Mouse (Mus musculus) embryonic facial prominence, embryonic 13.5 days (tissue): ENCODE results near the gene Tubb2a. TPM values are rescaled to one million over a fixed set of nuclear protein-coding genes. Genes with fewer than 3 reads are reported as not detected.
A peak's percentile ranks its signal among the peaks of the same experiment; 100 is the strongest.

Source experiments
- ATAC-seq: fragments of 200-750 bp; cut with Nextera tagmentation; 2 replicates; pipeline ENCODE4 v1.8.0; 2017; ENCODE audit warnings: low read depth; ENCODE audit not compliant: insufficient number of reproducible peaks, insufficient read depth, low FRiP score, low TSS enrichment
- H3K27ac ChIP-seq: fragments of 300-500 bp; sonication (generic); 2 replicates; pipeline ENCODE4 v1.5.1; 2015; ENCODE audit warnings: moderate library complexity, mild to moderate bottlenecking, inconsistent platforms
- H3K27me3 ChIP-seq: fragments of 300-500 bp; sonication (generic); 2 replicates; pipeline ENCODE4 v1.6.1; 2015; ENCODE audit warnings: mild to moderate bottlenecking, inconsistent platforms
- H3K36me3 ChIP-seq: fragments of 300-500 bp; sonication (generic); 2 replicates; pipeline ENCODE4 v1.6.1; 2015; ENCODE audit warnings: mild to moderate bottlenecking, inconsistent platforms
- H3K4me1 ChIP-seq: fragments of 300-500 bp; sonication (generic); 2 replicates; pipeline ENCODE4 v1.6.1; 2015; ENCODE audit warnings: inconsistent platforms
- H3K4me2 ChIP-seq: fragments of 300-500 bp; sonication (generic); 2 replicates; pipeline ENCODE4 v1.6.1; 2015; ENCODE audit warnings: moderate library complexity, mild to moderate bottlenecking, inconsistent platforms
- H3K4me3 ChIP-seq: fragments of 300-500 bp; sonication (generic); 2 replicates; pipeline ENCODE4 v1.5.1; 2015; ENCODE audit warnings: mild to moderate bottlenecking, inconsistent platforms
- H3K9ac ChIP-seq: fragments of 300-500 bp; sonication (generic); 2 replicates; pipeline ENCODE4 v1.6.1; 2015; ENCODE audit warnings: mild to moderate bottlenecking, inconsistent platforms
- H3K9me3 ChIP-seq: fragments of 300-500 bp; sonication (generic); 2 replicates; pipeline ENCODE4 v1.6.1; 2016; ENCODE audit warnings: inconsistent platforms
- WGBS: fragments of 180-500 bp; shearing (Covaris S2); methylation state at CpG from one replicate; pipeline ENCODE4 v1.1.7; 2015; ENCODE audit warnings: mixed read lengths; 5-methylcytosine and 5-hydroxymethylcytosine counted together
- polyA plus RNA-seq: library from polyadenylated mRNA; unstranded; fragments of >200 nt; fragmentation: Nextera tagmentation; extraction: Ambion mirVana; gene quantifications from 2 replicates; pipeline ENCODE4 v1.2.1, GENCODE M21; 2015

Tubb2a gene
- 133 and 136 TPM in 2 replicates for polyA plus RNA-seq

GRCm38 (mm10) chr13:34077492-34078271, at the start of gene Tubb2a:
TSS of gene Tubb2a (minus strand) at chr13:34078007.
- Histone ChIP-seq H3K4me1 (peaks cover 18% of the 10 kb centered on the region), H3K4me3 (peak within 1 kb of the TSS; percentile 71), H3K9ac (peak within 1 kb of the TSS; percentile 82), H3K27ac (peak within 1 kb of the TSS; percentile 64), H3K36me3 (peaks cover 9% of the 10 kb centered on the region), H3K9me3 (no peaks in the 10 kb centered on the region), H3K4me2 (peak within 1 kb of the TSS; percentile 86), H3K27me3 (no peaks in the 10 kb centered on the region)
- under 1% methylated on average over 45 of the region's 45 CpGs for WGBS
- ATAC-seq, result peak; percentile 89

- no peak overlapping the region for H3K9ac ChIP-seq
- H3K4me3 ChIP-seq, result no peak overlapping the region
- H3K36me3 ChIP-seq, result peaks cover 11% of the 10 kb centered on the region; the same call in 1 of the 2 replicates
- no peaks in the 10 kb centered on the region for H3K9me3 ChIP-seq
- ATAC-seq, result no peak
- H3K27me3 ChIP-seq, result no peaks in the 10 kb centered on the region
- H3K4me1 ChIP-seq, result peaks cover 26% of the 10 kb centered on the region
- peak overlapping the region; percentile 31 for H3K4me2 ChIP-seq
- no peak overlapping the region for H3K27ac ChIP-seq
- 81% methylated on average over 4 of the region's 4 CpGs for WGBS
Measured at GRCm38 (mm10) chr13:34125711-34126110, 47.9 kb upstream of the Tubb2a start.

DNA sequence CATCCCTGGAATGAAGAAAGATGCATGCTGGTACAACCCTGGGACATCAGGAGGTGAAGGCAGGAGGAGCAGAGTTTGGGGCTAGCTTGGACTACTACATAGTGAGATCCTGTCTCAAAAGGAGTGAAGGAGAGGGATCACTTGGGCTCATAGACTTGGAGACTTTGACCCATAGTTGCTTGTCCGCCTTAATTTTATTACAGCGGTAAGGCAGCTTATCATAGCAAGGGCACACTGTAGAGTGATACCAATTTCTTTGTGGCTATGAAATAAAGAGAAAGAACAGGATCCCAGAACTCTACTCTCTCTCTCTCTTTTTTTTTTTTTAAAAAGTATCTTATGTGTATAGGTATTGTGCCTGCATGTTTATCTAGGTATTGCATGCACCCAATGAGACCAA, 42.7 kb upstream of the Tubb2a start:
- Histone ChIP-seq H3K4me2 (no peak overlapping the region), H3K4me3 (no peak overlapping the region), H3K9me3 (no peaks in the 10 kb centered on the region), H3K9ac (no peak overlapping the region), H3K36me3 (peaks cover 7% of the 10 kb centered on the region; the same call in 1 of the 2 replicates), H3K27ac (no peak overlapping the region), H3K4me1 (peaks cover 9% of the 10 kb centered on the region; the same call in 1 of the 2 replicates), H3K27me3 (no peaks in the 10 kb centered on the region)
- 97% methylated on average over 2 of the region's 2 CpGs for WGBS
- ATAC-seq, result no peak

DNA sequence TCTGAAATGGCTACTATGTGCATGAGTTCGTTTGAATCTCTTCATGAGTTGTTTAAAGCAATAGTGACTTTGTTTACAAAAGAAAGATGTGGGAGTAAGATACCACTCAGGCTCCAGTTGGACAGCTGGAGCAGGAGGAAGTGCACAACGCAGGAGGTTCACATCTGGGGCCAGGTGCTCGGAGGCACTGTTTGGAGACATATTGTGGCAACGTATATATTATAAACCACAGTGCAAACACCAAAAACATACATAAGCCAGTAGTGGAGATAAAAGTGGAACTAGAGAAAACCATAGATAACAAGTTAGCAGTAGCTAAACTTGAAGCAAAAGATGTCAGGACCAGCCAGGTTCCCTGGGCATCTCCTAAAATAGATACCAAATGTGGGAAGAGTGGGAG, 41.6 kb upstream of the Tubb2a start:
- no peak overlapping the region for H3K27ac ChIP-seq
- ATAC-seq, result no peak
- 71% methylated on average over 4 of the region's 4 CpGs for WGBS
- no peaks in the 10 kb centered on the region for H3K27me3 ChIP-seq
- no peaks in the 10 kb centered on the region for H3K9me3 ChIP-seq
- H3K4me2 ChIP-seq, result no peak overlapping the region
- peaks cover 4% of the 10 kb centered on the region; the same call in 1 of the 2 replicates for H3K36me3 ChIP-seq
- no peak overlapping the region for H3K9ac ChIP-seq
- H3K4me3 ChIP-seq, result no peak overlapping the region
- peaks cover 4% of the 10 kb centered on the region; the same call in 1 of the 2 replicates for H3K4me1 ChIP-seq

DNA sequence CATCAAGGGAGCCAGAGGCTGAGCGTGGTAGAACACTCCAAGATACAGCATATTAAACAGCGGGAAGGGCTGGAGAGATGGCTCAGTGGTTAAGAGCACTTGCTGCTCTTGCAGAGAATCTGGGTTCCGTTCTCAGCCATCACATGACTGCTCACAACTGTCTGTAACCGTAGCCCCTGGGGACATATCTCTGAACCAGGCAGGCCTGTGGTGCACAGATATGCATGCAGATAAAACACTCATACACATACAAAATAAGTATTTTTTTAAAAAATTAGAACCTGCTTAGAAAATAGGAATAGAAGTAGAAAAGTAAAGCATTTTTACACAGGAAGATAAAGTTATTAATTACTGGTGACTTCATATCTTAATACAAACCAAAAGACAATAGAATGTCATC, 41.0 kb upstream of the Tubb2a start:
- 73% methylated on average over 4 of the region's 4 CpGs for WGBS
- no peak for ATAC-seq
- Histone ChIP-seq H3K27me3 (no peaks in the 10 kb centered on the region), H3K27ac (no peak overlapping the region), H3K9ac (no peak overlapping the region), H3K36me3 (no peaks in the 10 kb centered on the region), H3K4me3 (no peak overlapping the region), H3K4me2 (no peak overlapping the region), H3K4me1 (peaks cover 4% of the 10 kb centered on the region; the same call in 1 of the 2 replicates), H3K9me3 (no peaks in the 10 kb centered on the region)

- no peaks in the 10 kb centered on the region for H3K9me3 ChIP-seq
- WGBS, result 66% methylated on average over 6 of the region's 6 CpGs
- no peaks in the 10 kb centered on the region for H3K27me3 ChIP-seq
- no peak overlapping the region for H3K4me3 ChIP-seq
- H3K27ac ChIP-seq, result no peak overlapping the region
- no peak overlapping the region for H3K4me2 ChIP-seq
- H3K36me3 ChIP-seq, result no peaks in the 10 kb centered on the region
- H3K9ac ChIP-seq, result no peak overlapping the region
- H3K4me1 ChIP-seq, result peaks cover 4% of the 10 kb centered on the region; the same call in 1 of the 2 replicates
- ATAC-seq, result no peak
Measured at GRCm38 (mm10) chr13:34116508-34116907, 38.7 kb upstream of the Tubb2a start.

DNA sequence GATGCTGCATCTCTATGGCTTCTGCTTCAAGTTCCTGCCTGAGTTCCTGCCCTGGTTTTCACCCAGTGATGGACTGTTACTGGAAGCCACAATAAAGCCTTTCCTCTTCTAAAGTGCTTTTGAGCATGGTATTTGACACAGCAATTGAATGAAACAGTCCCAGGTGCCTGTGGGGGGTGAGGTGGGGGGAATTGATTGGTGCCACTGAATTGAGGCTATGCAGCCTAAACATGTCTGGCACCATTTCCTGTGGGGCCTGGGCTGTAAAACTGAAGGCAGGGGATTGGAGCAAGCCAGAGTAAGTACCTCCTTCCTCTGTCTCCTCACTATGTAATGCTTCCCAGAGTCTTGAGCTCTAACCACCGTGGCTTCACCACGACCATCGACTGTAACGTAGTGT, 36.8 kb upstream of the Tubb2a start:
- H3K4me2 ChIP-seq, result no peak overlapping the region
- peaks cover 4% of the 10 kb centered on the region; the same call in 1 of the 2 replicates for H3K4me1 ChIP-seq
- ATAC-seq, result no peak
- H3K27ac ChIP-seq, result no peak overlapping the region
- no peaks in the 10 kb centered on the region for H3K27me3 ChIP-seq
- H3K36me3 ChIP-seq, result no peaks in the 10 kb centered on the region
- no peaks in the 10 kb centered on the region for H3K9me3 ChIP-seq
- WGBS, result 63% methylated on average over 4 of the region's 4 CpGs
- H3K9ac ChIP-seq, result no peak overlapping the region
- no peak overlapping the region for H3K4me3 ChIP-seq

- Histone ChIP-seq H3K9ac (no peak overlapping the region), H3K27ac (no peak overlapping the region), H3K9me3 (no peaks in the 10 kb centered on the region), H3K4me3 (no peak overlapping the region), H3K4me2 (no peak overlapping the region), H3K4me1 (peaks cover 4% of the 10 kb centered on the region; the same call in 1 of the 2 replicates), H3K27me3 (no peaks in the 10 kb centered on the region), H3K36me3 (no peaks in the 10 kb centered on the region)
- ATAC-seq, result no peak
- 90% methylated on average over 3 of the region's 3 CpGs for WGBS
Measured at GRCm38 (mm10) chr13:34113086-34113485, 35.3 kb upstream of the Tubb2a start.

- no peak for ATAC-seq
- Histone ChIP-seq H3K36me3 (no peaks in the 10 kb centered on the region), H3K4me1 (peaks cover 4% of the 10 kb centered on the region; the same call in 1 of the 2 replicates), H3K27ac (no peak overlapping the region), H3K27me3 (no peaks in the 10 kb centered on the region), H3K4me3 (no peak overlapping the region), H3K9me3 (no peaks in the 10 kb centered on the region), H3K9ac (no peak overlapping the region), H3K4me2 (no peak overlapping the region)
- 81% methylated on average over 5 of the region's 5 CpGs for WGBS
Measured at GRCm38 (mm10) chr13:34112369-34113081, 34.7 kb upstream of the Tubb2a start.

GRCm38 (mm10) chr13:34111878-34112277, 34.1 kb upstream of the Tubb2a start:
- no peak overlapping the region for H3K27ac ChIP-seq
- no peaks in the 10 kb centered on the region for H3K27me3 ChIP-seq
- H3K4me3 ChIP-seq, result no peak overlapping the region
- 82% methylated on average over 3 of the region's 3 CpGs for WGBS
- H3K9ac ChIP-seq, result no peak overlapping the region
- no peaks in the 10 kb centered on the region for H3K9me3 ChIP-seq
- peaks cover 4% of the 10 kb centered on the region; the same call in 1 of the 2 replicates for H3K4me1 ChIP-seq
- no peak for ATAC-seq
- H3K4me2 ChIP-seq, result no peak overlapping the region
- no peaks in the 10 kb centered on the region for H3K36me3 ChIP-seq

GRCm38 (mm10) chr13:34111019-34111418, 33.2 kb upstream of the Tubb2a start:
- Histone ChIP-seq H3K9ac (no peak overlapping the region), H3K27ac (no peak overlapping the region), H3K27me3 (no peaks in the 10 kb centered on the region), H3K9me3 (no peaks in the 10 kb centered on the region), H3K4me3 (no peak overlapping the region), H3K4me2 (no peak overlapping the region), H3K36me3 (no peaks in the 10 kb centered on the region), H3K4me1 (no peaks in the 10 kb centered on the region)
- 71% methylated on average over 5 of the region's 5 CpGs for WGBS
- no peak for ATAC-seq

- no peak for ATAC-seq
- H3K4me2 ChIP-seq, result no peak overlapping the region
- H3K4me1 ChIP-seq, result no peaks in the 10 kb centered on the region
- no peak overlapping the region for H3K4me3 ChIP-seq
- 49% methylated on average over 4 of the region's 4 CpGs for WGBS
- no peaks in the 10 kb centered on the region for H3K9me3 ChIP-seq
- H3K27me3 ChIP-seq, result no peaks in the 10 kb centered on the region
- H3K36me3 ChIP-seq, result no peaks in the 10 kb centered on the region
- no peak overlapping the region for H3K27ac ChIP-seq
- no peak overlapping the region for H3K9ac ChIP-seq
Measured at GRCm38 (mm10) chr13:34109677-34110058, 31.9 kb upstream of the Tubb2a start.
